Mouse (Mus musculus): ENCODE measurements at regions not wholly inside any gene's neighbourhood (a gene's known extent, or its start where the extent isn't known, plus 50 kb on each side); places are given as distances from the start of the nearest gene placed in this dataset.

GRCm38 (mm10) chr8:42144685-42145084 lies 727.8 kb upstream of the Frg1 start:
- Histone ChIP-seq H3K27me3 (ENCODE audit: control insufficient read depth, insufficient read depth, insufficient read length) (no peaks in the 10 kb centered on the region), H3K4me3 (ENCODE audit: insufficient read depth, poor library complexity, severe bottlenecking) (no peak overlapping the region), H3K79me3 (ENCODE audit: low read depth) (no peaks in the 10 kb centered on the region), H3K79me2 (ENCODE audit: control insufficient read depth, insufficient read depth) (no peaks in the 10 kb centered on the region), H3K36me3 (ENCODE audit: control insufficient read depth, insufficient read depth) (no peaks in the 10 kb centered on the region), H3ac (ENCODE audit: control insufficient read depth, insufficient read length, low read depth) (no peak overlapping the region)
- TF ChIP-seq USF1 (IDR thresholded peaks at IDR 0.05; ENCODE audit: low read depth): no peak
- no peak for TF ChIP-seq MAX (IDR thresholded peaks at IDR 0.05)
- no peak for TF ChIP-seq MYOG (IDR thresholded peaks at IDR 0.05; ENCODE audit: control insufficient read depth, extremely low read depth, insufficient read length)
- no peak for TF ChIP-seq FOSL1 (IDR thresholded peaks at IDR 0.05; ENCODE audit: insufficient read depth, low read length, poor library complexity, severe bottlenecking)
- TF ChIP-seq CTCF (IDR thresholded peaks at IDR 0.05; ENCODE audit: control insufficient read depth, insufficient read depth, insufficient read length): no peak
- no peak for TF ChIP-seq MYOD1 (IDR thresholded peaks at IDR 0.05; ENCODE audit: control insufficient read depth, insufficient read length, low read depth)
- TF ChIP-seq CEBPB (IDR thresholded peaks at IDR 0.05; ENCODE audit: low read depth): no peak

- Histone ChIP-seq H3K79me2 (ENCODE audit: control insufficient read depth, insufficient read depth) (no peaks in the 10 kb centered on the region), H3K79me3 (ENCODE audit: low read depth) (no peaks in the 10 kb centered on the region), H3K4me3 (ENCODE audit: insufficient read depth, poor library complexity, severe bottlenecking) (no peak overlapping the region), H3K36me3 (ENCODE audit: control insufficient read depth, insufficient read depth) (no peaks in the 10 kb centered on the region), H3K27me3 (ENCODE audit: control insufficient read depth, insufficient read depth, insufficient read length) (no peaks in the 10 kb centered on the region), H3ac (ENCODE audit: control insufficient read depth, insufficient read length, low read depth) (no peak overlapping the region)
- TF ChIP-seq CEBPB (IDR thresholded peaks at IDR 0.05; ENCODE audit: low read depth) (no peak), FOSL1 (IDR thresholded peaks at IDR 0.05; ENCODE audit: insufficient read depth, low read length, poor library complexity, severe bottlenecking) (no peak), MYOG (IDR thresholded peaks at IDR 0.05; ENCODE audit: control insufficient read depth, extremely low read depth, insufficient read length) (no peak), USF1 (IDR thresholded peaks at IDR 0.05; ENCODE audit: low read depth) (no peak), CTCF (IDR thresholded peaks at IDR 0.05; ENCODE audit: control insufficient read depth, insufficient read depth, insufficient read length) (no peak), MYOD1 (IDR thresholded peaks at IDR 0.05; ENCODE audit: control insufficient read depth, insufficient read length, low read depth) (no peak), MAX (IDR thresholded peaks at IDR 0.05) (no peak)
Observed at GRCm38 (mm10) chr8:42144220-42144619, 727.3 kb upstream of the Frg1 start.

GRCm38 (mm10) chr8:42107582-42107981 lies 690.7 kb upstream of the Frg1 start:
- H3K79me3 ChIP-seq (ENCODE audit: low read depth): no peaks in the 10 kb centered on the region
- H3K27me3 ChIP-seq (ENCODE audit: control insufficient read depth, insufficient read depth, insufficient read length): no peaks in the 10 kb centered on the region
- no peak overlapping the region for H3ac ChIP-seq (ENCODE audit: control insufficient read depth, insufficient read length, low read depth)
- no peaks in the 10 kb centered on the region for H3K79me2 ChIP-seq (ENCODE audit: control insufficient read depth, insufficient read depth)
- TF ChIP-seq FOSL1 (IDR thresholded peaks at IDR 0.05; ENCODE audit: insufficient read depth, low read length, poor library complexity, severe bottlenecking) (no peak), CTCF (IDR thresholded peaks at IDR 0.05; ENCODE audit: control insufficient read depth, insufficient read depth, insufficient read length) (no peak), MYOG (IDR thresholded peaks at IDR 0.05; ENCODE audit: control insufficient read depth, extremely low read depth, insufficient read length) (no peak), MYOD1 (IDR thresholded peaks at IDR 0.05; ENCODE audit: control insufficient read depth, insufficient read length, low read depth) (no peak), USF1 (IDR thresholded peaks at IDR 0.05; ENCODE audit: low read depth) (no peak), CEBPB (IDR thresholded peaks at IDR 0.05; ENCODE audit: low read depth) (no peak), MAX (IDR thresholded peaks at IDR 0.05) (no peak)
- H3K4me3 ChIP-seq (ENCODE audit: insufficient read depth, poor library complexity, severe bottlenecking): no peak overlapping the region
- no peaks in the 10 kb centered on the region for H3K36me3 ChIP-seq (ENCODE audit: control insufficient read depth, insufficient read depth)

- Histone ChIP-seq H3K79me3 (ENCODE audit: low read depth) (no peaks in the 10 kb centered on the region), H3ac (ENCODE audit: control insufficient read depth, insufficient read length, low read depth) (no peak overlapping the region), H3K79me2 (ENCODE audit: control insufficient read depth, insufficient read depth) (no peaks in the 10 kb centered on the region), H3K27me3 (ENCODE audit: control insufficient read depth, insufficient read depth, insufficient read length) (no peaks in the 10 kb centered on the region), H3K36me3 (ENCODE audit: control insufficient read depth, insufficient read depth) (no peaks in the 10 kb centered on the region), H3K4me3 (ENCODE audit: insufficient read depth, poor library complexity, severe bottlenecking) (no peak overlapping the region)
- TF ChIP-seq MAX (IDR thresholded peaks at IDR 0.05) (no peak), USF1 (IDR thresholded peaks at IDR 0.05; ENCODE audit: low read depth) (no peak), MYOG (IDR thresholded peaks at IDR 0.05; ENCODE audit: control insufficient read depth, extremely low read depth, insufficient read length) (no peak), MYOD1 (IDR thresholded peaks at IDR 0.05; ENCODE audit: control insufficient read depth, insufficient read length, low read depth) (peak; percentile 6), CTCF (IDR thresholded peaks at IDR 0.05; ENCODE audit: control insufficient read depth, insufficient read depth, insufficient read length) (no peak), CEBPB (IDR thresholded peaks at IDR 0.05; ENCODE audit: low read depth) (no peak), FOSL1 (IDR thresholded peaks at IDR 0.05; ENCODE audit: insufficient read depth, low read length, poor library complexity, severe bottlenecking) (peak; percentile 33)
Observed at GRCm38 (mm10) chr8:42069314-42069713, 652.4 kb upstream of the Frg1 start.

- Histone ChIP-seq H3K27me3 (ENCODE audit: control insufficient read depth, insufficient read depth, insufficient read length) (no peaks in the 10 kb centered on the region), H3K79me3 (ENCODE audit: low read depth) (no peaks in the 10 kb centered on the region), H3ac (ENCODE audit: control insufficient read depth, insufficient read length, low read depth) (no peak overlapping the region), H3K4me3 (ENCODE audit: insufficient read depth, poor library complexity, severe bottlenecking) (no peak overlapping the region), H3K36me3 (ENCODE audit: control insufficient read depth, insufficient read depth) (no peaks in the 10 kb centered on the region), H3K79me2 (ENCODE audit: control insufficient read depth, insufficient read depth) (no peaks in the 10 kb centered on the region)
- TF ChIP-seq CEBPB (IDR thresholded peaks at IDR 0.05; ENCODE audit: low read depth) (no peak), FOSL1 (IDR thresholded peaks at IDR 0.05; ENCODE audit: insufficient read depth, low read length, poor library complexity, severe bottlenecking) (no peak), CTCF (IDR thresholded peaks at IDR 0.05; ENCODE audit: control insufficient read depth, insufficient read depth, insufficient read length) (no peak), MYOD1 (IDR thresholded peaks at IDR 0.05; ENCODE audit: control insufficient read depth, insufficient read length, low read depth) (no peak), MAX (IDR thresholded peaks at IDR 0.05) (no peak)
Observed at GRCm38 (mm10) chr8:42043526-42043925, 626.7 kb upstream of the Frg1 start.

GRCm38 (mm10) chr8:42039245-42039644 lies 622.4 kb upstream of the Frg1 start:
- no peaks in the 10 kb centered on the region for H3K27me3 ChIP-seq (ENCODE audit: control insufficient read depth, insufficient read depth, insufficient read length)
- no peak overlapping the region for H3K4me3 ChIP-seq (ENCODE audit: insufficient read depth, poor library complexity, severe bottlenecking)
- H3K79me2 ChIP-seq (ENCODE audit: control insufficient read depth, insufficient read depth): no peaks in the 10 kb centered on the region

More at GRCm38 (mm10) chr8:42039245-42039644, 622.4 kb upstream of the Frg1 start:
- Histone ChIP-seq H3K79me3 (ENCODE audit: low read depth) (no peaks in the 10 kb centered on the region), H3K36me3 (ENCODE audit: control insufficient read depth, insufficient read depth) (no peaks in the 10 kb centered on the region), H3ac (ENCODE audit: control insufficient read depth, insufficient read length, low read depth) (no peak overlapping the region)
- TF ChIP-seq MAX (IDR thresholded peaks at IDR 0.05) (no peak), MYOG (IDR thresholded peaks at IDR 0.05; ENCODE audit: control insufficient read depth, extremely low read depth, insufficient read length) (no peak), FOSL1 (IDR thresholded peaks at IDR 0.05; ENCODE audit: insufficient read depth, low read length, poor library complexity, severe bottlenecking) (no peak), MYOD1 (IDR thresholded peaks at IDR 0.05; ENCODE audit: control insufficient read depth, insufficient read length, low read depth) (no peak), USF1 (IDR thresholded peaks at IDR 0.05; ENCODE audit: low read depth) (no peak), CEBPB (IDR thresholded peaks at IDR 0.05; ENCODE audit: low read depth) (no peak), CTCF (IDR thresholded peaks at IDR 0.05; ENCODE audit: control insufficient read depth, insufficient read depth, insufficient read length) (no peak)

Data from C2C12 (cell line).